Mouse (Mus musculus) MEL (cell line): ENCODE measurements at regions not wholly inside any gene's neighbourhood (a gene's known extent, or its start where the extent isn't known, plus 50 kb on each side); places are given as distances from the start of the nearest gene placed in this dataset.

Source experiments
- DNase-seq: peaks from one replicate; pipeline ENCODE4 v3.0.0; 2011; ENCODE audit warnings: low read depth, low spot score
- H3K27ac ChIP-seq: 2 replicates; pipeline ENCODE4 v1.5.1; 2012; ENCODE audit warnings: low read depth, mild to moderate bottlenecking, control low read depth, low read length, moderate library complexity; ENCODE audit not compliant: control insufficient read depth
- H3K27me3 ChIP-seq, 2 experiments: fragments of 150-350 bp in 1 of 2; sonication (generic) in 1 of 2; 2 replicates each; pipeline ENCODE4 v1.6.1; 2012; ENCODE audit warnings: low read length in 2 of 2, mild to moderate bottlenecking in 2 of 2, improper control_type of control experiment in 1 of 2, moderate library complexity in 1 of 2; ENCODE audit not compliant: insufficient read depth in 2 of 2, control insufficient read depth in 1 of 2
- H3K36me3 ChIP-seq, 2 experiments: 2 replicates each; pipeline ENCODE4 v1.6.1; 2012 to 2014; ENCODE audit warnings: low read length in 2 of 2, improper control_type of control experiment in 1 of 2, inconsistent platforms in 1 of 2, mild to moderate bottlenecking in 1 of 2; ENCODE audit not compliant: insufficient read depth in 2 of 2, control insufficient read depth in 1 of 2
- H3K4me1 ChIP-seq, 2 experiments: fragments of 150-350 bp in 1 of 2; sonication (generic) in 1 of 2; 2 replicates each; pipeline ENCODE4 v1.6.1; 2012; ENCODE audit warnings: low read length in 2 of 2, improper control_type of control experiment in 1 of 2, mild to moderate bottlenecking in 1 of 2; ENCODE audit not compliant: insufficient read depth in 2 of 2, control insufficient read depth in 1 of 2
- H3K4me3 ChIP-seq, 2 experiments: fragments of 150-350 bp in 1 of 2; sonication (generic) in 1 of 2; 2 replicates each; pipeline ENCODE4 v1.5.1; 2012; ENCODE audit warnings: low read depth in 2 of 2, low read length in 2 of 2, mild to moderate bottlenecking in 2 of 2, moderate library complexity in 2 of 2, control low read depth in 1 of 2, improper control_type of control experiment in 1 of 2; ENCODE audit not compliant: control insufficient read depth in 1 of 2, insufficient read depth in 1 of 2
- H3K79me2 ChIP-seq: 2 replicates; pipeline ENCODE4 v1.6.1; 2012; ENCODE audit warnings: mild to moderate bottlenecking, low read length, moderate library complexity; ENCODE audit not compliant: control insufficient read depth, poor library complexity, insufficient read depth
- H3K9ac ChIP-seq: 2 replicates; pipeline ENCODE4 v1.6.1; 2012; ENCODE audit warnings: low read depth, mild to moderate bottlenecking, control low read depth, low read length, moderate library complexity; ENCODE audit not compliant: control insufficient read depth, poor library complexity, severe bottlenecking
- H3K9me3 ChIP-seq: fragments of 150-350 bp; sonication (generic); replicated peaks from 2 replicates; pipeline ENCODE4 v1.6.1; 2012; ENCODE audit warnings: mild to moderate bottlenecking, low read length, improper control_type of control experiment, moderate library complexity; ENCODE audit not compliant: insufficient read depth
- BHLHE40 ChIP-seq: IDR thresholded peaks from 2 replicates; pipeline ENCODE4 v1.6.1; 2012; ENCODE audit warnings: low read depth, mild to moderate bottlenecking, inconsistent platforms, low read length, improper control_type of control experiment, borderline replicate concordance
- CHD1 ChIP-seq: IDR thresholded peaks from 2 replicates; pipeline ENCODE4 v1.6.1; 2012; ENCODE audit warnings: low read depth, mild to moderate bottlenecking, inconsistent platforms, low read length, improper control_type of control experiment
- E2F4 ChIP-seq: IDR thresholded peaks from 2 replicates; pipeline ENCODE4 v1.6.1; 2011; ENCODE audit warnings: low read depth, low read length, improper control_type of control experiment, borderline replicate concordance
- ELF1 ChIP-seq: IDR thresholded peaks from 2 replicates; pipeline ENCODE4 v1.6.1; 2014; ENCODE audit warnings: low read depth, mild to moderate bottlenecking, inconsistent platforms, low read length, improper control_type of control experiment, moderate library complexity
- ETS1 ChIP-seq: IDR thresholded peaks from 2 replicates; pipeline ENCODE4 v1.6.1; 2012; ENCODE audit warnings: low read depth, mild to moderate bottlenecking, inconsistent platforms, low read length, improper control_type of control experiment, moderate library complexity
- HCFC1 ChIP-seq: IDR thresholded peaks from 2 replicates; pipeline ENCODE4 v1.6.1; 2012; ENCODE audit warnings: low read depth, mild to moderate bottlenecking, inconsistent platforms, low read length, improper control_type of control experiment, moderate library complexity
- MAFK ChIP-seq: IDR thresholded peaks from 2 replicates; pipeline ENCODE4 v1.6.1; 2011; ENCODE audit warnings: low read depth, mild to moderate bottlenecking, low read length, improper control_type of control experiment, borderline replicate concordance
- MAX ChIP-seq: IDR thresholded peaks from 2 replicates; pipeline ENCODE4 v1.6.1; 2011; ENCODE audit warnings: low read length, improper control_type of control experiment
- MAZ ChIP-seq: IDR thresholded peaks from 2 replicates; pipeline ENCODE4 v1.6.1; 2012; ENCODE audit warnings: low read depth, mild to moderate bottlenecking, inconsistent platforms, low read length, improper control_type of control experiment
- MEF2A ChIP-seq: IDR thresholded peaks from 2 replicates; pipeline ENCODE4 v1.6.1; 2014; ENCODE audit warnings: low read depth, mild to moderate bottlenecking, inconsistent platforms, low read length, improper control_type of control experiment; ENCODE audit not compliant: poor library complexity, insufficient replicate concordance, severe bottlenecking; ENCODE audit errors: extremely low read depth
- MXI1 ChIP-seq: IDR thresholded peaks from 2 replicates; pipeline ENCODE4 v1.6.1; 2011; ENCODE audit warnings: mild to moderate bottlenecking, low read depth, low read length, improper control_type of control experiment
- MYB ChIP-seq: IDR thresholded peaks from 2 replicates; pipeline ENCODE4 v1.6.1; 2011; ENCODE audit warnings: mild to moderate bottlenecking, low read depth, low read length, improper control_type of control experiment
- MYC ChIP-seq: IDR thresholded peaks from 2 replicates; pipeline ENCODE4 v1.6.1; 2011; ENCODE audit warnings: low read depth, mild to moderate bottlenecking, low read length, improper control_type of control experiment, moderate library complexity
- NELFE ChIP-seq: IDR thresholded peaks from 2 replicates; pipeline ENCODE4 v1.6.1; 2011; ENCODE audit warnings: low read depth, low read length, improper control_type of control experiment
- RCOR1 ChIP-seq: IDR thresholded peaks from 2 replicates; pipeline ENCODE4 v1.6.1; 2012; ENCODE audit warnings: low read depth, mild to moderate bottlenecking, inconsistent platforms, low read length, improper control_type of control experiment
- SIN3A ChIP-seq: IDR thresholded peaks from 2 replicates; pipeline ENCODE4 v1.6.1; 2012; ENCODE audit warnings: low read length, improper control_type of control experiment, inconsistent platforms
- TBP ChIP-seq: IDR thresholded peaks from 2 replicates; pipeline ENCODE4 v1.8.0; 2011; ENCODE audit warnings: low read depth, low read length, improper control_type of control experiment
- ZKSCAN1 ChIP-seq: IDR thresholded peaks from 2 replicates; pipeline ENCODE4 v1.6.1; 2012; ENCODE audit warnings: low read depth, mild to moderate bottlenecking, inconsistent platforms, low read length, improper control_type of control experiment, moderate library complexity
- ZMIZ1 ChIP-seq: IDR thresholded peaks from 2 replicates; pipeline ENCODE4 v1.6.1; 2012; ENCODE audit warnings: low read depth, mild to moderate bottlenecking, inconsistent platforms, low read length, improper control_type of control experiment, moderate library complexity
- ZNF384 ChIP-seq: IDR thresholded peaks from 2 replicates; pipeline ENCODE4 v1.6.1; 2012; ENCODE audit warnings: low read depth, mild to moderate bottlenecking, inconsistent platforms, low read length, improper control_type of control experiment

GRCm38 (mm10) chr17:4738717-4739485 lies 255.2 kb upstream of the Arid1b start:
- Histone ChIP-seq H3K27ac (no peak overlapping the region), H3K79me2 (no peaks in the 10 kb centered on the region), H3K4me1 (no peaks in the 10 kb centered on the region), H3K27me3 (peaks cover 3 to 5% of the 10 kb centered on the region in 2 experiments; a peak in 3 of 4 replicates), H3K4me3 (no peak overlapping the region), H3K9me3 (no peaks in the 10 kb centered on the region), H3K36me3 (no peaks in the 10 kb centered on the region), H3K9ac (no peak overlapping the region)
- DNase-seq, result no peak
- TF ChIP-seq ETS1 (no peak), HCFC1 (no peak), ZNF384 (no peak), MXI1 (no peak), MEF2A (no peak), NELFE (no peak)

GRCm38 (mm10) chr17:4740784-4741183 lies 253.3 kb upstream of the Arid1b start:
- TF ChIP-seq MAZ (no peak), MYB (no peak), MAX (no peak), MYC (no peak), ELF1 (no peak), ZKSCAN1 (no peak), MAFK (no peak), ZMIZ1 (no peak), RCOR1 (no peak), SIN3A (no peak), BHLHE40 (no peak), CHD1 (no peak), E2F4 (no peak), NELFE (no peak), TBP (no peak), MEF2A (no peak)
- no peaks in the 10 kb centered on the region for H3K36me3 ChIP-seq
- peaks cover 2 to 3% of the 10 kb centered on the region in 2 experiments; a peak in 2 of 4 replicates for H3K27me3 ChIP-seq
- H3K4me1 ChIP-seq, result no peaks in the 10 kb centered on the region
- H3K79me2 ChIP-seq, result no peaks in the 10 kb centered on the region
- no peak overlapping the region for H3K27ac ChIP-seq
- no peaks in the 10 kb centered on the region for H3K9me3 ChIP-seq
- no peak overlapping the region for H3K9ac ChIP-seq
- H3K4me3 ChIP-seq, result no peak overlapping the region
- DNase-seq, result no peak
